Mouse (Mus musculus): ENCODE measurements around the gene Trub2.
"Not testable (repeated sequence)": the region's sequence is repeated elsewhere in the genome, so short reads cannot be mapped to it uniquely, and the experiment has no call there.

Trub2 gene

GRCm38 (mm10) chr2:29787937-29788681 lies at the start of gene Trub2:
Gene Trub2, minus strand, starts transcription at chr2:29788502.
- peak; percentile 44 to 69 for DNase-seq (ENCODE audit: low spot score in 2 of 2)

GRCm38 (mm10) chr2:29835391-29835899 lies 47.1 kb upstream of the Trub2 start:
- no peak for DNase-seq (ENCODE audit: low spot score in 2 of 2)

GRCm38 (mm10) chr2:29833796-29834195 lies 45.5 kb upstream of the Trub2 start:
- DNase-seq (ENCODE audit: low spot score in 2 of 2), result no peak

- DNase-seq (ENCODE audit: low spot score in 2 of 2), result no peak
These were observed 42.8 kb upstream of the Trub2 start for GRCm38 (mm10) chr2:29831106-29831505.

- no peak for DNase-seq (ENCODE audit: low spot score in 2 of 2)
These were observed 39.4 kb upstream of the Trub2 start for GRCm38 (mm10) chr2:29827709-29828024.

- DNase-seq (ENCODE audit: low spot score in 2 of 2), result peak; percentile 75 to 92
These were observed 38.8 kb upstream of the Trub2 start for GRCm38 (mm10) chr2:29826926-29827708.

- DNase-seq (ENCODE audit: low spot score in 2 of 2), result no peak
These were observed 38.1 kb upstream of the Trub2 start for GRCm38 (mm10) chr2:29826318-29826925.

GRCm38 (mm10) chr2:29820025-29820817 lies 31.9 kb upstream of the Trub2 start, which contains the start of gene Urm1:
Gene Urm1, plus strand, starts transcription at chr2:29820075.
- DNase-seq (ENCODE audit: low spot score in 2 of 2), result peak in 1 of 2 experiments; percentile 67

- no peak for DNase-seq (ENCODE audit: low spot score in 2 of 2)
These were observed 31.1 kb upstream of the Trub2 start for GRCm38 (mm10) chr2:29819363-29819762.

- peak; percentile 90 to 92 for DNase-seq (ENCODE audit: low spot score in 2 of 2)
These were observed 29.3 kb upstream of the Trub2 start for GRCm38 (mm10) chr2:29817426-29818232.

GRCm38 (mm10) chr2:29815678-29816371 lies 27.5 kb upstream of the Trub2 start:
- no peak for DNase-seq (ENCODE audit: low spot score in 2 of 2)

- DNase-seq (ENCODE audit: low spot score in 2 of 2), result no peak
These were observed 15.1 kb upstream of the Trub2 start for GRCm38 (mm10) chr2:29803400-29803831.

GRCm38 (mm10) chr2:29802827-29803201 lies 14.5 kb upstream of the Trub2 start:
- no peak for DNase-seq (ENCODE audit: low spot score in 2 of 2)

GRCm38 (mm10) chr2:29802075-29802826 lies 13.9 kb upstream of the Trub2 start, which contains the start of gene Slc27a4:
Gene Slc27a4, plus strand, starts transcription at chr2:29802634.
- DNase-seq (ENCODE audit: low spot score in 2 of 2), result peak; percentile 95 to 96

- no peak for DNase-seq (ENCODE audit: low spot score in 2 of 2)
These were observed 4.6 kb upstream of the Trub2 start for GRCm38 (mm10) chr2:29792772-29793487.

- peak; percentile 61 to 86 for DNase-seq (ENCODE audit: low spot score in 2 of 2)
These were observed 991 bp downstream of the Trub2 start, which contains the start of gene Coq4 for GRCm38 (mm10) chr2:29787104-29787917. Gene Coq4, plus strand, starts transcription at chr2:29787493.

- DNase-seq (ENCODE audit: low spot score in 2 of 2), result no peak
These were observed 4.0 kb downstream of the Trub2 start for GRCm38 (mm10) chr2:29784290-29784689.

GRCm38 (mm10) chr2:29781256-29781655 lies 7.0 kb downstream of the Trub2 start:
- DNase-seq (ENCODE audit: low spot score in 2 of 2), result not testable (repeated sequence)

Measured in cerebellum, postnatal 4 days (tissue).